Mouse (Mus musculus): ENCODE measurements around the gene Tdp2. TPM values are rescaled to one million over a fixed set of nuclear protein-coding genes. Genes with fewer than 3 reads are reported as not detected.

Gene Tdp2
- total and polyA plus RNA-seq, 3 experiments: 33.1 to 45.3 TPM; not detected in 1

DNA sequence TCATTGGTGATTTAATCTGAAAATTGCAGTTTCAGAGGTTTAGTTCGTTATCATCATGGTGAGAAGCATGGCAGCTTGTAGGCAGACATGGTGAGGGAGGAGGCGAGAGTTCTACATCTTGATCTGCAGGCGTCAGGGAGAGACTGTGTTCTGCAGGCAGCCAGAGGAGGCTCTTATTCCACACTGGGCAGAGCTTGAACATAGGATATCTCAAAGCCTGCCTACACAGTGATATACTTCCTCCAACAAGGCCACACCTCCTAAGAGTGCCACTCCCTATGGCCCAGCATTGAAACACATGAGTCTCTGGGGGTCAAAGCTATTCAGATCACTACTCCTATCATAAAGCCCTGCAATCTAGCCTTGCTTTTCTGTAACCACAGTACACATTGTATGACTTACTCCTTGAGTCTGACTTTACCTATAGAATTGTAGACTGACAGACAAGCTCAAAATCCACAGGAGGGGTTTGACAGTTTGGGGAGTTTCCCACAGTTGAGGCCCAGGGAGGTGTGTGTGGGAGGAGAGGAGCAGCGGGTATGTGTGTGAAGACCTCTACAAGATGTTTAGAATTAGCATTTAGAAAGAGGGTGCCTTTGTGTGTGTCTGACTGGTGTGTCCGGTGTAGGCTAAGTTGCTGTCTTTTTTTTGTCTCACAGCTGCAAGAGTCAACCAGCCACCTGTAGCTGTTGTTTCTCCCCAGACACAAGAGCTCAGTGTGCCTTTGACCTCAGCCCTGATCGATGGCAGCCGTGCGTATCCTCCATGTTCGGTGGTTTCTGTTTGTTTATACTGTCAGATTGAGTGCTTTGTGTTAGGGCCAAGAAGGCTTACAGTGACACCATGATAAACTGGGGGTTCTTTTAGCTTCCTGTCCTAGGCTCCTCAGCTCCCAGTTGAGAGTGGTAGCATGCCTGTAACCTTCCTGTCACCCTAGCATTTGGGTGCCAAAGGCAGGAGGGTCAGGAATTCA is 35.2 kb downstream of the Tdp2 start:
- peak; percentile 49 for DNase-seq (ENCODE audit: low read depth, low spot score)
- H3K27ac ChIP-seq (ENCODE audit: control insufficient read depth, low read depth, low read length): no peak overlapping the region
- H3K79me2 ChIP-seq (ENCODE audit: control insufficient read depth, insufficient read depth, low read length, poor library complexity): no peaks in the 10 kb centered on the region

GRCm38 (mm10) chr13:24867789-24868188 is 36.3 kb downstream of the Tdp2 start:
- H3K9ac ChIP-seq (ENCODE audit: control insufficient read depth, low read depth, low read length, poor library complexity, severe bottlenecking): no peak overlapping the region
- no peak overlapping the region for H3K27ac ChIP-seq (ENCODE audit: control insufficient read depth, low read depth, low read length)
- DNase-seq (ENCODE audit: low read depth, low spot score): no peak
- H3K4me1 ChIP-seq (ENCODE audit: control insufficient read depth in 1 of 2, insufficient read depth in 2 of 2, low read length in 2 of 2): peaks cover 0 to 3% of the 10 kb centered on the region in 2 experiments; a peak in 1 of 4 replicates
- H3K9me3 ChIP-seq (replicated peaks; ENCODE audit: insufficient read depth, low read length): no peaks in the 10 kb centered on the region
- no peaks in the 10 kb centered on the region for H3K79me2 ChIP-seq (ENCODE audit: control insufficient read depth, insufficient read depth, low read length, poor library complexity)
- no peak overlapping the region for H3K4me3 ChIP-seq (ENCODE audit: control insufficient read depth in 1 of 2, insufficient read depth in 1 of 2, low read depth in 2 of 2, low read length in 2 of 2)
- TF ChIP-seq POLR2A (IDR thresholded peaks at IDR 0.05; ENCODE audit: control insufficient read depth in 1 of 2, insufficient read depth in 1 of 2, low read depth in 1 of 2, low read length in 2 of 2, poor library complexity in 1 of 2): no peak
- TF ChIP-seq KAT2A (conservative IDR thresholded peaks at IDR 0.05; ENCODE audit: low read depth, low read length): no peak
- no peak for TF ChIP-seq USF2 (IDR thresholded peaks at IDR 0.05; ENCODE audit: borderline replicate concordance in 1 of 2, insufficient read depth in 1 of 2, low read depth in 1 of 2, low read length in 2 of 2)
- no peak for TF ChIP-seq GABPA (IDR thresholded peaks at IDR 0.05; ENCODE audit: low read depth, low read length)
- TF ChIP-seq POLR2AphosphoS2 (IDR thresholded peaks at IDR 0.05; ENCODE audit: low read length): no peak
- no peak for TF ChIP-seq MYC (IDR thresholded peaks at IDR 0.05; ENCODE audit: low read depth, low read length)
- TF ChIP-seq MAFK (IDR thresholded peaks at IDR 0.05; ENCODE audit: borderline replicate concordance, low read depth, low read length): no peak
- TF ChIP-seq EP300 (IDR thresholded peaks at IDR 0.05; ENCODE audit: low read depth in 1 of 2, low read length in 2 of 2): no peak
- TF ChIP-seq NRF1 (IDR thresholded peaks at IDR 0.05; ENCODE audit: insufficient read depth, low read depth, low read length, poor library complexity, severe bottlenecking): no peak
- no peak for TF ChIP-seq BHLHE40 (IDR thresholded peaks at IDR 0.05; ENCODE audit: borderline replicate concordance, low read depth, low read length)
- no peak for TF ChIP-seq ZKSCAN1 (IDR thresholded peaks at IDR 0.05; ENCODE audit: low read depth, low read length)
- no peak for TF ChIP-seq RCOR1 (IDR thresholded peaks at IDR 0.05; ENCODE audit: low read depth, low read length)
- TF ChIP-seq ZC3H11A (IDR thresholded peaks at IDR 0.05; ENCODE audit: low read depth, low read length): no peak
- peaks cover 0 to 1% of the 10 kb centered on the region in 2 experiments; a peak in 1 of 4 replicates for H3K27me3 ChIP-seq (ENCODE audit: control insufficient read depth in 1 of 2, insufficient read depth in 2 of 2, low read length in 2 of 2)
- H3K36me3 ChIP-seq (ENCODE audit: control insufficient read depth in 1 of 2, insufficient read depth in 2 of 2, low read length in 2 of 2): no peaks in the 10 kb centered on the region

More for the DNA sequence above, 35.2 kb downstream of the Tdp2 start:
- no peaks in the 10 kb centered on the region for H3K36me3 ChIP-seq (ENCODE audit: control insufficient read depth in 1 of 2, insufficient read depth in 2 of 2, low read length in 2 of 2)
- TF ChIP-seq ETS1 (IDR thresholded peaks at IDR 0.05; ENCODE audit: low read depth, low read length) (no peak), GABPA (IDR thresholded peaks at IDR 0.05; ENCODE audit: low read depth, low read length) (no peak), TAL1 (IDR thresholded peaks at IDR 0.05; ENCODE audit: low read length) (no peak), ZKSCAN1 (IDR thresholded peaks at IDR 0.05; ENCODE audit: low read depth, low read length) (no peak), TCF12 (IDR thresholded peaks at IDR 0.05; ENCODE audit: low read depth, low read length) (no peak), MYB (IDR thresholded peaks at IDR 0.05; ENCODE audit: low read depth, low read length) (no peak), GATA1 (IDR thresholded peaks at IDR 0.05; ENCODE audit: low read depth, low read length) (no peak), MEF2A (IDR thresholded peaks at IDR 0.05; ENCODE audit: extremely low read depth, insufficient replicate concordance, low read depth, low read length, poor library complexity, severe bottlenecking) (no peak), USF2 (IDR thresholded peaks at IDR 0.05; ENCODE audit: borderline replicate concordance in 1 of 2, insufficient read depth in 1 of 2, low read depth in 1 of 2, low read length in 2 of 2) (no peak), E2F4 (IDR thresholded peaks at IDR 0.05; ENCODE audit: borderline replicate concordance, low read depth, low read length) (no peak)
- H3K9me3 ChIP-seq (replicated peaks; ENCODE audit: insufficient read depth, low read length): no peaks in the 10 kb centered on the region
- peaks cover 0 to 1% of the 10 kb centered on the region in 2 experiments; a peak in 1 of 4 replicates for H3K27me3 ChIP-seq (ENCODE audit: control insufficient read depth in 1 of 2, insufficient read depth in 2 of 2, low read length in 2 of 2)
- H3K4me3 ChIP-seq (ENCODE audit: control insufficient read depth in 1 of 2, insufficient read depth in 1 of 2, low read depth in 2 of 2, low read length in 2 of 2): no peak overlapping the region
- H3K4me1 ChIP-seq (ENCODE audit: control insufficient read depth in 1 of 2, insufficient read depth in 2 of 2, low read length in 2 of 2): peaks cover 0 to 3% of the 10 kb centered on the region in 2 experiments; a peak in 1 of 4 replicates
- H3K9ac ChIP-seq (ENCODE audit: control insufficient read depth, low read depth, low read length, poor library complexity, severe bottlenecking): no peak overlapping the region
